Mouse (Mus musculus): ENCODE data around the gene Zdhhc11.
"Not testable (repeated sequence)": the region's sequence is repeated elsewhere in the genome, so short reads cannot be mapped to it uniquely, and the experiment has no call there.

Gene Zdhhc11

DNA sequence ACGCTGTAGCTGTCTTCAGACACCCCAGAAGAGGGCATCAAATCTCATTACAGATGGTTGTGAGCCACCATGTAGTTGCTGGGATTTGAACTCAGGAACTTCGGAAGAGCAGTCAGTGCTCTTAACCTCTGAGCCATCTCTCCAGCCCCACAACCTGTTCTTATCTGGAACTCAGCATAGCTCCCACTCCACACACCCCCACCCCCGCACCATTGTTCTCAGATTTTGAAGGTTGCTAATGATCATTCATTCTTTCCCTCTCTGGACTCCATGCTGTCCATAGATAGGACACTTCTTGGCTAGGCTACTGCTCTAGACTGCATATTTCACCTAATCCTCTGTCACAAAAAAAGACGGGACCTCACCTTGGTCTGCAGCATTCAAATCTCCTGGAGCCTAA lies 43.2 kb downstream of the Zdhhc11 start:
- DNase-seq (ENCODE audit: low read depth): not testable (repeated sequence)

- not testable (repeated sequence) for DNase-seq (ENCODE audit: low read depth)
Observed at GRCm38 (mm10) chr13:74008216-74008615, 44.6 kb downstream of the Zdhhc11 start.

GRCm38 (mm10) chr13:74008948-74009718 lies 45.5 kb downstream of the Zdhhc11 start, which contains the start of gene Tppp:
Tppp (plus strand) TSS chr13:74009407.
- peak; percentile 58 for DNase-seq (ENCODE audit: low read depth)

DNA sequence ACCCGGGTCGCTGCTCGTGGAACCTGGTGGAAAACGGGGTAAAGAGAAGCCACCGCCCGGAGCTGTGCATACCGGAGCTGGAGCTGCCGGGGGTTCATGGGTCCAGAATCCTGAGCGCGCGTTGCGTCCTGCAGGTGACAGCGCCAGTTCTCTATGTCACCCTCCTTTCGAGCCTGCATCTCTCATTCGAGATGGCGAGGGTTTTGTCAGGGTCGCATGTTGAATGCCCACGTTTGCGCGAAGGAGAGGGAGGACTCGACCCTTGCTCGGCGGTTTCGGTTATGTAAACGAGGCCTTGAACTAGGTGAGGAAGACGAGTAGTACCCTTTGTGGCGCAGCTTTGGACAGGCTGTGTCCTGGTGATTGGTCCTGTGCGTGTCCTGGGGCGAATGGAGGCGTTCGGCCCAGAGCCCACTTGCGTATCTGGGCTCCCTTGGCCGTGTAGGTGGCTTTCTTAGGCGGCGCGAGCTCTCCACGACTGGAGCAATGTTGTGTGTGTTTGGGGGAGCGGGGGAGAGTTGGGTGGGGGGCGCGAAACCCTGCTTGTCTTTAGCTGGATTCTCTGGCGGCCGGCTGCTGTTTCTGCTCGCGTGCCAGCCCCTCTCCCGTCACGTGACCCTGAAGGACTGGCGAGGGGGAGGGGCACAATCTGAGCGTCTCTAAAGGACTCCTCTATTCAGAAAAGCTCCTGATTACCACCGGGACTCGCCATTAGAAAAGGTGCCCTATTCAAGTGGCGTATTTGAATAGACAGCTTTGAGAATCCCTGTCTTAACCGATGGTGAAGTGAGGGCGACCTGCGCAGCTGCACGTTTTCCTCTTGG lies 46.4 kb downstream of the Zdhhc11 start:
- no peak for DNase-seq (ENCODE audit: low read depth)

DNA sequence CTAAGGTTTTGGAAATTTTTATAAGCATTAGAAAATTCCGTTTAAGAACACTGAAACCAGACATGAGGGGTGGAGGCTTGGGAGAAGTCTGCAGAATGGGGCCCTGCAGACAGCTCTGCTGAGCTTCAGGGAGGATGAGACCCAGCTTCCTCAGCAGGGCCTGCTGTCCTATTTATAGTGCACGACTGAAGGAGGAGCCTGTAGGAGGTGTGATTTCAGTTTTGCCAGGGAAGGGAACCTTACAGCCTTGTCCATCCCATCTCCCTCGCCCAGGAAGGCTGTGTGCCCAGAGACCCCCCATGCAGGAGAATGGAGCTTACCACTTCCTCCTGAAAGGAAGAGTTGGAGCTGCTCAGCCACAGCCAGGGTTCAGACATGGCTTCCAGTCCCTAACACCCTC lies 47.0 kb downstream of the Zdhhc11 start:
- no peak for DNase-seq (ENCODE audit: low read depth)

DNA sequence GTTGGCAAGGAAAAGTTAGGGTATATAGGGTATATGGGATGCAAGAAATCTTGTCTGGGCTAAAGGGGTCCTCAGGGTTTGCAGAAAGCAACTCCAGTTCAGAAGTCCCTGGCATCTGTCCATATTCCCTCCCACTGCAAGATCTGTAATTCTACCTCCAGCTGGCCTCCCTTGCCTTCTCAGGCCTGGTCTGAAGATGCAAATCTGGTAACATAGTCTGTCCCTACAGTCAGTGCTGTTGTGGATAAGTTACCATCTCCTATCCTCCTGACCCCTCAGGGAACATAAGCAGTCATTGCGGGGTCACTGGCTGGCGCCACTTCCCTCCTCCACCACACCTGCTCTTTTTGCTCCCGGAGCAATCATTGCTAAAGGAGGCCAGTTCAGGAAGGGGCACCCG lies 52.3 kb downstream of the Zdhhc11 start:
- no peak for DNase-seq (ENCODE audit: low read depth)

DNA sequence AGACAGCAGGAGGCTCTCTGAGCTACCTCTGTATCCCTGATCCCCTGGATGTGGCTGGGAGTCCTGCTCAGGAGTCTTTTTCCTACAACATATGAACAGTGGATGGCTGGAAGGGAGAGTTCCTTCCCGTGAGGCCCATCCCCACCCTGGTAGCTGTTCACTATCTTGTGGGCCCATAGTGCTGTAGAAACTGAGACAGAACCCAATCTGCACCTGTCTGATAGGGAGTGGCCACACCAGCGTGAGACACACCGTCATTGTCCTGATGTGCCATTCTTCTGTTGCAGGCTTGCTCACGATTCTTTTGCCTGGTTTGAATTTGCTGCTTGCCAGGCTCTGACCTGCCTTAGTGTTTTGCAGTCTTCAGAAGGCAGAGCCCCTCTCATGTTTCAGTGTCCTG lies 53.8 kb downstream of the Zdhhc11 start:
- no peak for DNase-seq (ENCODE audit: low read depth)

DNA sequence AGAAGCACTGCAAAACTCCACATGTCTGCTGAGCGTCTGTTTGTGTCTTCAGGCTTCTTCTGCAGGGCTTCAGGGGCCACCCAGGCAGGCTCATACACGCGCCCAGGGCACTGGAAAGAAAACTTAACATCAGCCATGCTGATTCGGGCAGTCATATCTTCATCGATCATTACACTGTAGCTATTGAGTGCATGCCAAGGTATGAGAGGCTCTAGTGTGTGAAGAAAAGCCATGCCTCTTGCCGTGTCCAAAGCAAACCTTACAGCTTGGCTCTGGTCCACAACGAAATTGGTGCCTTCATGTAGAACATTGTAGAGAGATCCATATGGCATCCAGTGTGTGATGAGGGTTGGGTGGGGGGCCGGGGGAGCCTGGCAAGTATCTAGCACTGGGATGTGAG lies 55.4 kb downstream of the Zdhhc11 start:
- not testable (repeated sequence) for DNase-seq (ENCODE audit: low read depth)

GRCm38 (mm10) chr13:74025151-74026081 lies 61.8 kb downstream of the Zdhhc11 start:
- peak; percentile 35 for DNase-seq (ENCODE audit: low read depth)

DNA sequence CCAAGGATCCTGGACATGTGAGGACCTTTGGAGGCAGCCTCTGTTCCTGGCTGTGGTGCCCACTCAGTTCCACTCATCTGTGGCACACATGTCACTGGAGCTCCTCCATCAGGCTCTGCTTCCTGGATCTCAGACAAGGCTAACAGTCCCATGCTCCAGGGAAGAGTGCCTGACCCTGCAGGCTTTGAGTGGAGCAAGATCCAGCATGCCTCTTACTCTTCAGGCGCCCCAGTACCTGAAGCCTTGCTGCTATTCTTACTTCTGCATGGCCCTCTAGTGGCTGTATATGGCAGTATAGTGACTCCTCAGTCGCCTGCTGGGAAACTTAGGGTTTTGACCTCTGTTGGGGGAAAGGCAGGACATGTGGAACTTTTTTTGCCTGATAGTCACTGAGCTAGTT lies 62.6 kb downstream of the Zdhhc11 start:
- DNase-seq (ENCODE audit: low read depth): peak; percentile 21

DNA sequence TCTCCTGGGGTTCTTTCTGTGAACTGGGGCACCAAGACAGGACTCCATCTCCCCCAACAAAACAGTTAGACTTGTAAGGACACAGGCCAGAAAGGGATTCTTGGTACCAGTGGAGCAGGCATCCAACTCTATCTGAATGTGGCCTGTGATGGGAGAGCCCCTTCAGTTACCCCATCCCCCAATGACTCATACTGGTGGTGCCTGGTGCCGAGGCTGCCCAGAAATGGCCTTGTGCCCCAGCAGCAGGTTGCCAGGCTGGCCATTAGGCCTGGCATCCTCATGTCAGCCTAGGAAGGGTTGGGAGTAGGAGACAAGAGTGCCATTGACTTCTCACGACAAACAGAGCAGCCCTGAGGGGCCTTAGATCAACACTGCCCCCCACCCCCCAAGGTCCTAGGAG lies 64.5 kb downstream of the Zdhhc11 start:
- DNase-seq (ENCODE audit: low read depth): no peak

GRCm38 (mm10) chr13:74029013-74029412 lies 65.4 kb downstream of the Zdhhc11 start:
- no peak for DNase-seq (ENCODE audit: low read depth)

DNA sequence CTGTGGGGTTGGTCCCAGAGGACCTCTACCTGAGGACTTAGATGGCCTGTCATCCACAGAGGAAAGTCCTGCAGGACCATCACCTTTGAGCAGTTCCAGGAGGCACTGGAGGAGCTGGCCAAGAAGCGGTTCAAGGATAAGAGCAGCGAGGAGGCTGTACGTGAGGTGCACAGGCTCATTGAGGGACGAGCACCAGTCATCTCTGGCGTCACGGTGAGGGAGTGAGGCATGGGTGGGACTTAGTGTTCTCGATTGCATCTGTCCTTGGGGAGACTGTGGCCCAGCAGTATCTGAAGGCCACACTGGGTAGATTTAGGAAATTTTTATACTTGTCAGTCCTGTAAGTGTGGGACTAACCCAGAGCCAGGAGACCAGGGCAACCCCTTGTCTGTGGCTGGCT lies 67.0 kb downstream of the Zdhhc11 start:
- DNase-seq (ENCODE audit: low read depth): no peak

GRCm38 (mm10) chr13:74031133-74031532 lies 67.5 kb downstream of the Zdhhc11 start:
- no peak for DNase-seq (ENCODE audit: low read depth)

DNA sequence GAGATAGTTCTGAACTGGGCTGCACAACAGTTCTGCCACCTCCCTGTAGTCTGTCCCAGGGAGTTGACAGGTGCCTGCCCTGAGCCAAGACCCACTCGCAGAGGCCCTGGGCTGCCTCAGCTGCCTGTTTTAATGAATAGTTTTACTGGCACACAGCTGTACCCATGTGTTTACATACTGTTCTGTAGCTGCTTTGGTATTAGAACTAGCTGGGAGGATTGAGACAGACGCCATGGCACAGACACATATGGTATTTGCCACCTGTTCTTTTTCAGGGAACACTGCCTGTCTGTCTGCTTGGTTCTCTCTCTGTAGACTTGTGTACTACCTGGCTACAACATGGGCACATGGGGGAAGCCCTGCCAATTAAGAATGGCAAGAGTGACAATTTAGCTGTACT lies 71.1 kb downstream of the Zdhhc11 start:
- no peak for DNase-seq (ENCODE audit: low read depth)

DNA sequence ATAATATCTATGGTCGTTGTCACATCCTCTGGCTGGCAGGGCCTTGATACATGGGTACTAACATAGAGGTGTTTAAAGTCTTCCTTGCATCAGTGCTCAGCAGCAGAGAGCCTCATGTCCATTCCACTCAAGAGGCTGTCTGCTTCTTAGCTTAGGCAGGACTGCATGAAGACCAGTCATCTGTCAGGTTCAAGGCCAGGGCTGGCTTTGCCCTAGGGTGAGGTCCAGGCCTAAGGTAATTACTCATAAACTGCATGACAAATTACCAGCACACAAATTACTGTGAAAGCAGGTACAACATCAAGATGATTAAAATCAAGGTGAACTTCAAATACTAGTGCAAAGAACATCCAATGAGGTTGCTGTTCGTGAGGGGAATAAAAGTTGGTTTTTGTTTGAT lies 72.1 kb downstream of the Zdhhc11 start:
- no peak for DNase-seq (ENCODE audit: low read depth)

DNA sequence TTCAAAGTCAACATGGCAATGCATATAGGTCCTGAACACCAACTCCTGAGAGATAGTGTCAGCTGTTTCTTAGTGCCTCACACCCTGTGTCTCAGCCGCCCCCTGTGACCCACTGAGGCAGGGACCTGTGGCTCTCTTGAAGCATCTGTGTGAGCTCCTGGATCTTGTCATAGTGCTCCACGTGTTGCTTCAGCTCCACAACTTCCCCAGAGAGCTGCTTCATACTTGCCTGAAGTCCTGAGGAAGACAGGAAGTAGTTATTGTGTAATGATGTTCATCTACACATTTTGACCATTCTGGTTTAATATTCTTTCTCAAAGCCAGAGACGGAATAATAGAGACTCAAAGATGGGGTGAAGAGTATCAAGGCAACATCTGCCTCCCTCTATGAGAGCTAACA lies 76.3 kb downstream of the Zdhhc11 start:
- DNase-seq (ENCODE audit: low read depth): no peak
